Mouse (Mus musculus) lung, adult 2 months (tissue): Measurements from ENCODE around the gene Ceacam20. TPM values are rescaled to one million over a fixed set of nuclear protein-coding genes. Genes with fewer than 3 reads are reported as not detected.

Experiments
- DNase-seq: peaks from one replicate; pipeline ENCODE4 v3.0.0; 2022
- H3K4me1 ChIP-seq: fragments of 200-500 bp; 2 replicates; pipeline ENCODE4 v1.6.1; 2011; ENCODE audit warnings: low read length; ENCODE audit not compliant: control insufficient read depth, insufficient read depth
- H3K4me3 ChIP-seq: fragments of 200-500 bp; replicated peaks from 2 replicates; pipeline ENCODE3; 2011; ENCODE audit warnings: low read depth, mild to moderate bottlenecking, control low read depth, low read length; ENCODE audit errors: extremely low read depth
- CTCF ChIP-seq: fragments of 200-500 bp; IDR thresholded peaks from 2 replicates; pipeline ENCODE4 v1.5.1; 2011; ENCODE audit warnings: mild to moderate bottlenecking, low read length, control low read depth; ENCODE audit not compliant: insufficient read depth
- POLR2A ChIP-seq: fragments of 200-500 bp; IDR thresholded peaks from 2 replicates; pipeline ENCODE4 v1.6.1; 2011; ENCODE audit warnings: low read depth, mild to moderate bottlenecking, control low read depth, low read length, borderline replicate concordance; ENCODE audit errors: extremely low read depth
- WGBS: fragments of 180-500 bp; shearing (Covaris S2); methylation state at CpG from one replicate; pipeline ENCODE4 v1.1.7; 2018; 5-methylcytosine and 5-hydroxymethylcytosine counted together
- polyA plus RNA-seq: library from polyadenylated mRNA; depleted of rRNA; stranded (reverse); fragments of >200 nt; gene quantifications from 2 replicates; pipeline ENCODE4 v1.2.3, GENCODE M21; 2012

The Ceacam20 gene
- polyA plus RNA-seq, 1 experiment, result 0.06 TPM

DNA sequence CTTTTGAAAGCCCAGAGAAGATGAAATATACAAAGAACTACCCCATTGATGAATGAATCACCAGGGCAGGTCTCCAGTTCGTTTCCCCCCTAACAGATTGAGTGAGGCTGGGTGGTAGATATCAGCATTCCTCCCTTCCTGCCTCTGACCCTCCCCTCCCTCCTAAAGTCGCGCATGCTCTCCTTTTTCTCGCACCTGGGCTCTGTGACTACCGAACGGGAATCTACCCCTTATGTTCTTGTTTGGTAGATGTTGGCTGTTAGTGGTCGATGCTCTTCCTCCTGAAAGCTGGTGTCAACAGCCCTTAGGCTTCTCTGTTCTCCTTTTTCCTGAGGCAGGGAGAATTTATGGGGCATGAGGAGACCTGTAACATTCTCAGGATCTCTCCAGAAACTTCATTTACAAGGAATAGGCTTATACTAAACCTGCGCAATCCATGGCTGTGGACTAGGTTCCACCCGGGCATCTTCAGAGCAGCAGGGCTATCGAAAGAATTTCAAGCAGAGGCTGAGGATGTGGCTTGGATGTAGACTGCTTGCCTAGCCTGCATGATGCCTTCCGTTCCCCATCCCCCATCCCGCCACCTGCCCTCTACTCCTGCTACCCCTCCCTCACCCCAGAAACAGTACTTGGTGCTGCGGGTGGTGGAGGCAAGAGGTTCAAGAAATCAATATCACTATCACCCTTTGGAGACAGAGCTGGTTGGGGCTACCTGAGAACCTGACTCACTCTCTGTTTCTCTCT is 32.9 kb upstream of the Ceacam20 start:
- H3K4me1 ChIP-seq, result peaks cover 11% of the 10 kb centered on the region
- no peak for DNase-seq
- 24% methylated on average over 13 of the region's 13 CpGs for WGBS
- TF ChIP-seq CTCF (no peak), POLR2A (no peak)
- no peak overlapping the region for H3K4me3 ChIP-seq

DNA sequence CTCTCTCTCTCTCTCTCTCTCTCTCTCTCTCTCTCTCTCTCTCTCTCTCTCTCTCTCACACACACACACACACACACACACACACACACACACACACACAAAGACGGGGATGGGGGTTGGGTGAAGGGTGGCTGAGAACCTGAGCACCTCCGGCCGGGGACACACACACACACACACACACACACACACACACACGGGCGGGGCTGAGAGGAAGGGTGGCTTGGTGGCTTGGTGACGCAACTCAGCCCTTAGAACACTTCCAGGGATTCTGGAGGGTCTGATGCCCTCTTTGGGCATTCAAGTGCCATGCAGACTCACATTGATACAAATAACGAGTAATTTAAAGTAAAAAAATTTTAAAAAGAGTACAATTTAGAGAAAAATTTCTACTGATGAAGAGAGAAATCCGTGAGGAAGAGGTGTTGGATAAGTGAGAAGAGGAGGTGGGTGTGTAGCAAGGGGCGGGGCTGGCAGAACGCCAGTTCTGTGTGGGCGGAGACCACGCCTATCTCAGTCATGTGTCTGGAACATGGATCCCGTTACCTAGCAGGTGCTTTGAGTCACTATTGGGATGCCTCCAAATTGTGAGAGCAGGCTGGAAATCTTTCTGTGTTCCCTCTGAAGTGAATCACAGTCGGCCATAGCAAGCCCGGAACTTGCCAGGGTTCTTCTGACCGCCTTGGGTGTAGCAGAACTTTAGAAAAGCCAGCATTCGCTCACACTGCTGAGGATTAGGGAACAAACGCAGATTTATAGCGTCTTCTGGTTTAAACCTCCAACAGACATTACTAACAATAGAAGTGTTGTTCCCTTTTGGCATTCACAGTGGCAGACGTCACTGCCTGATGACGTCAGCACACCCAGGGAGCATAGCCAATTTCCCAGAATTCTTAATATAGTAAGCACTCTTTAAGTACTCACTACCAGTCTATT is 32.1 kb upstream of the Ceacam20 start:
- DNase-seq, result peak; percentile 74
- WGBS, result 5% methylated on average over 21 of the region's 21 CpGs
- Histone ChIP-seq H3K4me1 (peaks cover 11% of the 10 kb centered on the region), H3K4me3 (peak overlapping the region; percentile 4)
- no peak for TF ChIP-seq POLR2A
- TF ChIP-seq CTCF, result no peak

DNA sequence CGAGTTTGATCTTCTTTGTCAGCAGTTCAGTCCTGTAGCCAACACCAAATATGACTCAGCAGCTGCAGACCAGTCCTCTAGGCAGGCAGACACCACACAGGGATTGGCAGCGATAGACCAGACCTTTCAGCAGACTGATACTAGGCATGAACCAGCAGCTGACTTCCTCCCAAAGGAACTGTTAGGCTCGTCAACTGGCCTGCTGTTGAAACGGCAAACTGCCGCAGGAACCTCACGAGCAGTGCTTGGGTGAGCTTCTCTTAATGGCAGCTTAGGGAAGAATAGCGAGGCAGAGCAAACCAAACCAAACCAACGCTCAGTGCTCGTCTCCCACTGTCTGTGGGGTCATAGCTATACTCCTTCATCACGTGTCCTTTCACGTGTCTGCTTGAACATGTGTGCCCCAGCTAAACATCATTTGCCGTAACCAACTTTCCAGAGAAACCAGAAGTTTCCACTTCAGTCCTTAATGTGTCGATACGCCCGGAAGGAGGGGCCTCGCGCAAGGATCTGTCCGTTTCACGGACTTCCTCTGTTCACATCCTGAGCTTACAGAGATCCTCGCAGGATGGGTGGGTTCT is 30.0 kb upstream of the Ceacam20 start:
- Histone ChIP-seq H3K4me3 (no peak overlapping the region), H3K4me1 (peaks cover 17% of the 10 kb centered on the region)
- no peak for DNase-seq
- no peak for TF ChIP-seq POLR2A
- no peak for TF ChIP-seq CTCF
- WGBS, result 34% methylated on average over 20 of the region's 20 CpGs

DNA sequence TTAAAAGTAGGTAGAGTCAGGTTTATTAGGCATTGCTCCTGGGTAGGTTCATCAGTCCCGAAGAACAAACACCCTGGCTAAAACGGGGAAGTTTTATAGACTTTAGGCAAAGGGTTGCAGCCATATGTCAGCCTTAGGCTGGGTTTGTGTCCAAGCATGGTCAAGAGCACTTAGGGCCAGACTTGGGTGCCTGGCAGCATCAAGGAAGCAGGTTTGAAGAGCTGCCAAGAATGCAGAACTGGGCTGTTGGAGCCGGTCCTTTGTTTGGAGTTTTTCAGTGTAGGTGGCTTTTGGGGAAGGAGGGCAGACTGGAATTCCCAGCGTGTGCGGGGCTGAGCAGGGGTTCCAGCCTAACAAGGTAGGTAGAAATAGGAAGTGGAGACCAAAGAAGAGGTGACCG is 29.3 kb upstream of the Ceacam20 start:
- Histone ChIP-seq H3K4me1 (peaks cover 19% of the 10 kb centered on the region), H3K4me3 (no peak overlapping the region)
- DNase-seq, result peak; percentile 59
- no peak for TF ChIP-seq CTCF
- TF ChIP-seq POLR2A, result no peak
- WGBS, result 33% methylated on average over 6 of the region's 6 CpGs

DNA sequence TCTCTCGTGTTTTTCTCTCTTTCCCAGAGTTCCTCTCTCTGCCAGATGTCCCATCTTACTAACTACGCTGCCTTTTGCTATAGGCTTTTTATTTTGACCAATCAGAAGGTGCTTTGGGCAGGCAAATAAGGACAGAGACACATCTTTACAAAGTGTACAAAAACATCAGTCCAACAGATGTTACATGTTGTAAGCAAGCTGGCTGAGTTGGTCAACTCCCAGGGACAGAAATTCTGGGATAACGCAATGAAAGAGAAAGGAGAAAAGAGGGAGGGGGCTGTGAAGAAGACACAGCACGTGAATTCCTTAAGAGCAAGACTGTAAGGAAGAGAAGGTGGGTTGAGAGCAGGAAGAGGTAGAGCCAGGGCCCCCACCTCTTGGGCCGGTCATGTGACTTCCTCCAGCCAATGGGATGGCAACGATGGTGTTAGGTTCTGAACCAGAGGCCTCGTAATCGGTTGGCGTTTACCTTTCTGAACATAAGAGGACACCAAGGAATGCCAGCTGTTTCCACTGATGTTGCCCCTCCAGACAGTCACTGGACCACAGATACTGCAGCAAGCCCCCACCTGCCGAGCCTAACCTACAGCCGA is 27.9 kb upstream of the Ceacam20 start:
- TF ChIP-seq CTCF, result no peak
- TF ChIP-seq POLR2A, result no peak
- Histone ChIP-seq H3K4me3 (no peak overlapping the region), H3K4me1 (peaks cover 19% of the 10 kb centered on the region)
- 61% methylated on average over 11 of the region's 11 CpGs for WGBS
- no peak for DNase-seq

DNA sequence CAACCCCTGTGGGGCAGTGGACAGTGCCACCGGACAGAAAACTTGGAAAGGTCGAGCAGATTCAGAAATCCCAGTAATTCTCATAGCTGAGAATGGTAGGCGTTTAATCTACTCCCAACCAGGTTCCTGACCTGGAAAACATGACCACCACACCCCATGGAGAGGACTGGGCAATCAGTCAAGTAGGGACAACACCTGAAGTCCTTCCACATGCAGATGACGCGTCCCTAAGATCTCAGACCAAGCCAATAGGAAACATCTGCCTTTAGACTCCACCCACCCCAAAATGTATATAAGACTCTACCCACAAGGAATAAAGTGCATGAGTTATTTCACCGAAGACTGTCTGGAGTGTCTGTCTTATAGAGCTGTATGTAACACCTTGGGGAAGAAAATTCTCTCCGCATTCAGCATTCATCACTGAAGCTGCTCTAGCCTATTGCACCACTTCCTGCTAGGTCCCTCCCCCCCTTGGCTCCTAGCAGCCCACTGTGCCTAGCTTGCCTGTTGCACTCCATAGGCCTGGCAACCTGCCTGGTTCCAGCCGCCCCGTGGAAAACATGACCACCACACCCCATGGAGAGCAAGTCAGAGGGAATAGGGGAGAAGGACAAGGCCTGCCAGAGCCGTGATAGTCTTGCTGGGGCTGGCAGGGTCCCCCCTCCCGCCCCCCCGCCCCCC is 25.5 kb upstream of the Ceacam20 start:
- no peak overlapping the region for H3K4me3 ChIP-seq
- 26% methylated on average over 12 of the region's 12 CpGs for WGBS
- H3K4me1 ChIP-seq, result peaks cover 15% of the 10 kb centered on the region
- peak; percentile 84 for DNase-seq
- TF ChIP-seq POLR2A (peak; percentile 15; the same call in 1 of the 2 replicates), CTCF (no peak)

DNA sequence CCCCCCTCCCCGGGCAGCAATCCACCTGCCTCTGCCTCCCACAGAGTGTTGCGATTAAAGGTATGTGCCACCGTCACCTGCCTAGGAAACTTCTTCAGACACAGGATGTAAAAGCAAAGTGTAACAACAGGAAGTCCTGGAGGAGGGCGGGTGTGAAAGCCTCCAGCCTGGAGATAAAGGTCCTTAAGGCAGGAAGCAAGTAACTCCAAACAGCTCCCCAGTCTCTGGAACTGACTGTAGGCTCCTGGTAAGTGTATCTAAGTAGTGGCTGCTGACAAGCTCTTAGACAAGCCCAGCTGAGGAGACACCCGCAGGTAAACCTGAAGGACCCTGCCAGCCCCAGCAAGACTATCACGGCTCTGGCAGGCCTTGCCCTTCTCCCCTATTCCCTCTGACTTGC is 25.0 kb upstream of the Ceacam20 start:
- WGBS, result 6% methylated on average over 5 of the region's 6 CpGs
- no peak for TF ChIP-seq CTCF
- TF ChIP-seq POLR2A, result no peak
- no peak overlapping the region for H3K4me3 ChIP-seq
- H3K4me1 ChIP-seq, result peaks cover 15% of the 10 kb centered on the region
- peak; percentile 58 for DNase-seq

DNA sequence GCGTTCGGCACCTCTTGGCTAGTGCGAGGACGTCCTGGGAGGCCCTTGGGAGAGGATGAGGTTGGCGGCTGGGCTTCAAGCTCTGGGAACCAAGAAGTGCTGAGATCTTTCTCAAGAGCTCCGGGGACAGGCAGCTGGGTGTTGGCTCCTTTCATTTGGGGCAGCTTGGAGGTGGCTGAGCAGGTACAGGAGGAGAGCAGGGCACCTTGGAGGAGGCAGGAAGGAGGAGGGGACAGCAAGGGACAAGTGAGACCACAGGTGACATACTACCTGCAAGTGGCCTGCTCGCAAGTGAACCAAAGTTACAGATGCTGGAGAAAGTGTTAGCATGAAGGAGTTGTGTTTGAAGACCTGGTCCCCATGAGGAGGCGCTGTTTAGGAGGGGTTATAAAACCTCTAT is 20.5 kb upstream of the Ceacam20 start:
- Histone ChIP-seq H3K4me3 (no peak overlapping the region), H3K4me1 (peaks cover 3% of the 10 kb centered on the region; the same call in 1 of the 2 replicates)
- DNase-seq, result no peak
- TF ChIP-seq CTCF, result no peak
- no peak for TF ChIP-seq POLR2A
- WGBS, result 86% methylated on average over 8 of the region's 8 CpGs

DNA sequence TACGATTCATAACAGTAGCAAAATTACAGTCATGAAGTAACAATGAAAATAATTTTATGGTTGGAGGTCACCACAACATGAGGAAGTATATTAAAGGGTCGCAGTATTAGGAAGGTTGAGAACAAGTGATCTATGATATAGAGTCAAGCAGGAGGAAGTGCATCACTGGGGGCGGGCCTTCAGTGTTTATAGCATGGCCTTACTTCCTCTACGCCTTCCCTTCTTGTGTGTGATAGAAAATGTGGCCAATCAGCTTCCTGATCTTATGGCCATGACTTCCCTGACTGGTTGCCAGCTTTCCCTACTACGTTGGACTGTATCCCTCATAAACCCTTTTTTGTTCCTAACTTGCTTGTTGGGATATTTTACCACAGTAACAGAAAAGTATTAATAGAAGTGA is 20.0 kb upstream of the Ceacam20 start:
- H3K4me1 ChIP-seq, result 0 out of 2 replicates have a peak, but pooled peaks cover 2% of the 10 kb centered on the region
- TF ChIP-seq CTCF, result no peak
- no peak for TF ChIP-seq POLR2A
- WGBS, result 79% methylated on average over 5 of the region's 5 CpGs
- DNase-seq, result no peak
- no peak overlapping the region for H3K4me3 ChIP-seq
